Mouse (Mus musculus) heart, postnatal 0 days (tissue): ENCODE results near the gene Olfr1040. TPM values are rescaled to one million over a fixed set of nuclear protein-coding genes. Genes with fewer than 3 reads are reported as not detected.

Source experiments
- ATAC-seq: fragments of 200-750 bp; cut with Nextera tagmentation; 2 replicates; pipeline ENCODE4 v1.8.0; 2017; ENCODE audit warnings: low read depth, moderate number of reproducible peaks, moderate library complexity; ENCODE audit not compliant: insufficient read depth
- DNase-seq: peaks from one replicate; pipeline ENCODE4 v3.0.0-alpha.2; 2016; ENCODE audit warnings: low spot score
- H3K27ac ChIP-seq: fragments of 300-500 bp; sonication (generic); 2 replicates; pipeline ENCODE4 v1.5.1; 2014; ENCODE audit warnings: low read depth, mild to moderate bottlenecking
- H3K27me3 ChIP-seq: fragments of 300-500 bp; sonication (generic); 2 replicates; pipeline ENCODE4 v1.6.1; 2014; ENCODE audit warnings: low read length, mixed read lengths; ENCODE audit not compliant: control insufficient read depth, insufficient read depth
- H3K36me3 ChIP-seq: fragments of 300-500 bp; sonication (generic); replicated peaks from 2 replicates; pipeline ENCODE4 v1.6.1; 2014; ENCODE audit warnings: low read length, mixed read lengths; ENCODE audit not compliant: control insufficient read depth, insufficient read depth
- H3K4me1 ChIP-seq: fragments of 300-500 bp; sonication (generic); 2 replicates; pipeline ENCODE4 v1.6.1; 2014; ENCODE audit warnings: antibody characterized with exemption; ENCODE audit not compliant: control insufficient read depth, insufficient read depth
- H3K4me2 ChIP-seq: fragments of 300-500 bp; sonication (generic); 2 replicates; pipeline ENCODE4 v1.6.1; 2014; ENCODE audit warnings: low read depth, mild to moderate bottlenecking, low read length, moderate library complexity
- H3K4me3 ChIP-seq: fragments of 300-500 bp; sonication (generic); 2 replicates; pipeline ENCODE4 v1.5.1; 2014; ENCODE audit warnings: low read depth, low read length
- H3K9ac ChIP-seq: fragments of 300-500 bp; sonication (generic); replicated peaks from 2 replicates; pipeline ENCODE4 v1.6.1; 2014; ENCODE audit warnings: low read depth, low read length, mixed read lengths
- H3K9me3 ChIP-seq: fragments of 300-500 bp; sonication (generic); replicated peaks from 2 replicates; pipeline ENCODE4 v1.6.1; 2016; ENCODE audit warnings: low read length; ENCODE audit not compliant: control insufficient read depth
- CTCF ChIP-seq: IDR thresholded peaks from 2 replicates; pipeline ENCODE4 v1.5.1; 2016; ENCODE audit warnings: antibody characterized with exemption, control low read depth, low read depth
- EP300 ChIP-seq: IDR thresholded peaks from 2 replicates; pipeline ENCODE4 v1.6.1; 2016; ENCODE audit warnings: antibody characterized with exemption, low read depth
- WGBS: fragments of 180-500 bp; shearing (Covaris S2); extraction: QIAGEN DNeasy Blood & Tissue Kit; methylation state at CpG from one replicate; pipeline ENCODE4 v1.1.7; 2014; 5-methylcytosine and 5-hydroxymethylcytosine counted together
- polyA plus RNA-seq: library from polyadenylated mRNA; unstranded; fragments of >200 nt; fragmentation: Nextera tagmentation; extraction: Ambion mirVana; gene quantifications from 2 replicates; pipeline ENCODE4 v1.2.1, GENCODE M21; 2015
- total RNA-seq: library from RNA; depleted of rRNA; stranded (reverse); fragments of >200 nt; gene quantifications from 2 replicates; pipeline ENCODE4 v1.2.3, GENCODE M21; 2014; ENCODE audit warnings: low replicate concordance; rRNA removed

The Olfr1040 gene
- total and polyA plus RNA-seq, 2 experiments from 2014 or later = not detected

DNA sequence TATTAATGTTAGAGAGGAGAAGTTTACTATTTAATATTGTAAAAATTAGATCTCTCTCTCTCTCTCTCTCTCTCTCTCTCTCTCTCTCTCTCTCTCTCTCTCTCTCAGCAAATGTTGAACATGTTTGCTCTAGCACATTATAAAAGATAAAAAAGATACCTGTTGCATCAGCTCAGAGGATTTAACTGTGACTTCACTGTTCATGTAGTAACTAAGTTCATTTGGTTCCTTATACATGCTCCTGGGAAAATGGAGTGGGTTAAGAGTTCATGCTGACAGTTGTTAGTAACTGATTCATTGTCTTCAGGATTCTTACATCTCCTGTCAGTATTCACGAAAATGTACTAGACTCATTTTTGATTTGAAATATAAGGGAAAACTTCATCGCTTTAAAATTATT is 20.9 kb upstream of the Olfr1040 start, which contains the start of gene Olfr1043:
Gene Olfr1043, minus strand, starts transcription at position 101 of the 400 bp plus-strand sequence.
- Histone ChIP-seq H3K4me3 (no peak within 1 kb of the TSS), H3K9ac (no peak within 1 kb of the TSS), H3K27me3 (no peaks in the 10 kb centered on the region), H3K9me3 (no peaks in the 10 kb centered on the region), H3K4me1 (no peaks in the 10 kb centered on the region), H3K4me2 (no peak within 1 kb of the TSS), H3K36me3 (no peaks in the 10 kb centered on the region), H3K27ac (no peak within 1 kb of the TSS)
- ATAC-seq (no peak), DNase-seq (no peak)
- WGBS = 73% methylated on average over 2 of the region's 2 CpGs
- TF ChIP-seq CTCF = no peak
- no peak for TF ChIP-seq EP300

DNA sequence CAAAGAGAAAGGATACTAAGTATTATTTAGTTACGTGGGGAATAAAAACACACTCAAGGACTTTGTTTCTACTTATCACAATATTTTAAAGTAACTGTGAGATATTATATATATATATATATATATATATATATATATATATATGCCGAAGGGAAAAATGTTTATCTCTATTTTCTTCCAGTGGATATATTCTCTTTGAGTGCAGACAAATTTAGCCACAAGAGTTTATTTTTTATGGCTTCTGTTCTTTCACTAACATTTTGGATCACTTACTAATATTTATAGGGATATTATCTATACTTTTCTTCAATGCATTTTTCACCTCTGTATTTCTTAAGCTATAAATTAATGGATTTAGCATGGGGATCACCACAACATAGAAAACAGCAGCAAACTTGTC is 15.2 kb upstream of the Olfr1040 start, which contains the start of gene Olfr1042:
Gene Olfr1042, minus strand, starts transcription at position 101 of the 400 bp plus-strand sequence.
- WGBS = 83% methylated on average over 2 of the region's 2 CpGs

DNA sequence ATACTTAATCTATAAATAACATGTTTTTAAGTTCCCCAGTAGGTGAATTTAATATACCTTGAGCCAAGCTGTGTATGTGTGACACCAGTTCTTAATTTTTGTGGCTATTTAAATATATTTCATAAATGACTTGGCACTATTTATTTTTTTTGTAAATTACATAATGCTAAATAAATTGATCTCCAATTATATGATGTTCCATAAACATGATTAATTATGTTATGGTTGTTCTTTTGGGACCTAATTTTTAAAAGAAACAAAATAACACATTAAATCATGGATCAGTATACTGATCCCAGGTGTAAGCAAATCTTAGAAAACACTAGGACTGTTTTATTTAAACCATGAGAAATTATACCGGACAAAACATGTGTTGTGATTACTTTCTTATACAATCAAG is 10.7 kb downstream of the Olfr1040 start, which contains the start of gene Olfr1039:
Gene Olfr1039, minus strand, starts transcription at position 101 of the 400 bp plus-strand sequence.
- ATAC-seq = no peak
- WGBS = 86% methylated on average over 1 of the region's 1 CpGs
- no peaks in the 10 kb centered on the region for H3K9me3 ChIP-seq

More for the DNA sequence above, 15.2 kb upstream of the Olfr1040 start, which contains the start of gene Olfr1042:
- H3K9me3 ChIP-seq = no peaks in the 10 kb centered on the region
- H3K27ac ChIP-seq = no peak within 1 kb of the TSS
- no peak for TF ChIP-seq CTCF
- no peaks in the 10 kb centered on the region for H3K4me1 ChIP-seq
- no peak within 1 kb of the TSS for H3K9ac ChIP-seq
- ATAC-seq = no peak
- no peak for DNase-seq
- H3K4me2 ChIP-seq = no peak within 1 kb of the TSS
- H3K27me3 ChIP-seq = no peaks in the 10 kb centered on the region
- H3K4me3 ChIP-seq = no peak within 1 kb of the TSS
- H3K36me3 ChIP-seq = no peaks in the 10 kb centered on the region

More for the DNA sequence above, 10.7 kb downstream of the Olfr1040 start, which contains the start of gene Olfr1039:
- H3K27ac ChIP-seq = no peak within 1 kb of the TSS
- H3K36me3 ChIP-seq = no peaks in the 10 kb centered on the region
- no peaks in the 10 kb centered on the region for H3K27me3 ChIP-seq
- no peak within 1 kb of the TSS for H3K9ac ChIP-seq
- TF ChIP-seq CTCF = no peak
- TF ChIP-seq EP300 = no peak
- DNase-seq = no peak
- no peak within 1 kb of the TSS for H3K4me2 ChIP-seq
- no peaks in the 10 kb centered on the region for H3K4me1 ChIP-seq
- no peak within 1 kb of the TSS for H3K4me3 ChIP-seq

Other genes with a start within 250 kb of the Olfr1040 start
- not detected in 2 replicates for gene Olfr1024, start 241.7 kb downstream of the Olfr1040 start, total RNA-seq
- gene Olfr1024, start 241.7 kb downstream of the Olfr1040 start, polyA plus RNA-seq = not detected in 2 replicates
- gene Olfr1025-ps1, start 231.5 kb downstream of the Olfr1040 start, total RNA-seq = not detected in 2 replicates
- not detected in 2 replicates for gene Olfr1025-ps1, start 231.5 kb downstream of the Olfr1040 start, polyA plus RNA-seq
- not detected in 2 replicates for gene Olfr1026, start 225.2 kb downstream of the Olfr1040 start, total RNA-seq
- gene Olfr1026, start 225.2 kb downstream of the Olfr1040 start, polyA plus RNA-seq = not detected in 2 replicates
- gene Olfr1028, start 196.3 kb downstream of the Olfr1040 start, total RNA-seq = not detected in 2 replicates
- gene Olfr1028, start 196.3 kb downstream of the Olfr1040 start, polyA plus RNA-seq = not detected in 2 replicates
- gene Olfr1029, start 172.8 kb downstream of the Olfr1040 start, total RNA-seq = not detected in 2 replicates
- gene Olfr1029, start 172.8 kb downstream of the Olfr1040 start, polyA plus RNA-seq = not detected in 2 replicates
- gene Olfr1030, start 167.5 kb downstream of the Olfr1040 start, total RNA-seq = not detected in 2 replicates
- not detected in 2 replicates for gene Olfr1030, start 167.5 kb downstream of the Olfr1040 start, polyA plus RNA-seq
- gene Olfr1031, start 156.4 kb downstream of the Olfr1040 start, total RNA-seq = not detected in 2 replicates
- not detected in 2 replicates for gene Olfr1031, start 156.4 kb downstream of the Olfr1040 start, polyA plus RNA-seq
- gene Olfr1032, start 141.2 kb downstream of the Olfr1040 start, total RNA-seq = not detected in 2 replicates
- not detected in 2 replicates for gene Olfr1032, start 141.2 kb downstream of the Olfr1040 start, polyA plus RNA-seq
- 0.31 and 4.0 TPM in 2 replicates for gene Olfr1033, start 126.1 kb downstream of the Olfr1040 start, total RNA-seq
- gene Olfr1033, start 126.1 kb downstream of the Olfr1040 start, polyA plus RNA-seq = 4.0 and 5.4 TPM in 2 replicates
- 0.35 TPM in 1 of 2 replicates, not detected in the other for gene Olfr1034, start 100.9 kb downstream of the Olfr1040 start, total RNA-seq
- 0.04 and 0.05 TPM in 2 replicates for gene Olfr1034, start 100.9 kb downstream of the Olfr1040 start, polyA plus RNA-seq
- gene Olfr1036, start 72.7 kb downstream of the Olfr1040 start, total RNA-seq = not detected in 2 replicates
- not detected in 2 replicates for gene Olfr1036, start 72.7 kb downstream of the Olfr1040 start, polyA plus RNA-seq
- gene Olfr1037, start 59.3 kb downstream of the Olfr1040 start, total RNA-seq = not detected in 2 replicates
- not detected in 2 replicates for gene Olfr1037, start 59.3 kb downstream of the Olfr1040 start, polyA plus RNA-seq
- gene Olfr1039, start 10.8 kb downstream of the Olfr1040 start, total RNA-seq = not detected in 2 replicates
- not detected in 2 replicates for gene Olfr1039, start 10.8 kb downstream of the Olfr1040 start, polyA plus RNA-seq
- gene Olfr1042, start 15.1 kb upstream of the Olfr1040 start, total RNA-seq = not detected in 2 replicates
- not detected in 2 replicates for gene Olfr1042, start 15.1 kb upstream of the Olfr1040 start, polyA plus RNA-seq
- gene Olfr1043, start 20.8 kb upstream of the Olfr1040 start, total RNA-seq = not detected in 2 replicates
- gene Olfr1043, start 20.8 kb upstream of the Olfr1040 start, polyA plus RNA-seq = not detected in 2 replicates
- not detected in 2 replicates for gene Olfr1044, start 31.1 kb upstream of the Olfr1040 start, total RNA-seq
- gene Olfr1044, start 31.1 kb upstream of the Olfr1040 start, polyA plus RNA-seq = not detected in 2 replicates
- not detected in 2 replicates for gene Olfr52, start 39.0 kb upstream of the Olfr1040 start, total RNA-seq
- not detected in 2 replicates for gene Olfr52, start 39.0 kb upstream of the Olfr1040 start, polyA plus RNA-seq
- not detected in 2 replicates for gene Olfr1045, start 56.3 kb upstream of the Olfr1040 start, total RNA-seq
- not detected in 2 replicates for gene Olfr1045, start 56.3 kb upstream of the Olfr1040 start, polyA plus RNA-seq
- gene Olfr1046, start 72.6 kb upstream of the Olfr1040 start, total RNA-seq = not detected in 2 replicates
- not detected in 2 replicates for gene Olfr1046, start 72.6 kb upstream of the Olfr1040 start, polyA plus RNA-seq
- gene Olfr1047, start 84.7 kb upstream of the Olfr1040 start, total RNA-seq = not detected in 2 replicates
- gene Olfr1047, start 84.7 kb upstream of the Olfr1040 start, polyA plus RNA-seq = not detected in 2 replicates
- gene Olfr1048, start 93.6 kb upstream of the Olfr1040 start, total RNA-seq = not detected in 2 replicates
- not detected in 2 replicates for gene Olfr1048, start 93.6 kb upstream of the Olfr1040 start, polyA plus RNA-seq
- gene Olfr1049, start 111.6 kb upstream of the Olfr1040 start, total RNA-seq = not detected in 2 replicates
- gene Olfr1049, start 111.6 kb upstream of the Olfr1040 start, polyA plus RNA-seq = not detected in 2 replicates
- gene Olfr1051, start 132.4 kb upstream of the Olfr1040 start, total RNA-seq = not detected in 2 replicates
- not detected in 2 replicates for gene Olfr1051, start 132.4 kb upstream of the Olfr1040 start, polyA plus RNA-seq
- gene Olfr1052, start 145.7 kb upstream of the Olfr1040 start, total RNA-seq = not detected in 2 replicates
- not detected in 2 replicates for gene Olfr1052, start 145.7 kb upstream of the Olfr1040 start, polyA plus RNA-seq
- not detected in 2 replicates for gene Olfr1053, start 168.6 kb upstream of the Olfr1040 start, total RNA-seq
- gene Olfr1053, start 168.6 kb upstream of the Olfr1040 start, polyA plus RNA-seq = not detected in 2 replicates
- not detected in 2 replicates for gene Olfr1054, start 188.7 kb upstream of the Olfr1040 start, total RNA-seq
- gene Olfr1054, start 188.7 kb upstream of the Olfr1040 start, polyA plus RNA-seq = not detected in 2 replicates
- gene Olfr1055, start 203.6 kb upstream of the Olfr1040 start, total RNA-seq = not detected in 2 replicates
- gene Olfr1055, start 203.6 kb upstream of the Olfr1040 start, polyA plus RNA-seq = not detected in 2 replicates
- not detected in 2 replicates for gene Olfr1056, start 215.7 kb upstream of the Olfr1040 start, total RNA-seq
- gene Olfr1056, start 215.7 kb upstream of the Olfr1040 start, polyA plus RNA-seq = not detected in 2 replicates
- gene Olfr1057, start 231.7 kb upstream of the Olfr1040 start, total RNA-seq = not detected in 2 replicates
- not detected in 2 replicates for gene Olfr1057, start 231.7 kb upstream of the Olfr1040 start, polyA plus RNA-seq
- gene Olfr1058, start 241.8 kb upstream of the Olfr1040 start, total RNA-seq = not detected in 2 replicates
- gene Olfr1058, start 241.8 kb upstream of the Olfr1040 start, polyA plus RNA-seq = not detected in 2 replicates